Mouse (Mus musculus) ES-Bruce4 (cell line): ENCODE measurements around the gene 4930469K13Rik. TPM values are rescaled to one million over a fixed set of nuclear protein-coding genes. Genes with fewer than 3 reads are reported as not detected.

Experiments used
- H3K27ac ChIP-seq: 2 replicates; pipeline ENCODE4 v1.5.1; 2012; ENCODE audit warnings: low read length, inconsistent platforms; ENCODE audit not compliant: insufficient read depth
- H3K27me3 ChIP-seq: 2 replicates; pipeline ENCODE4 v1.6.1; 2012; ENCODE audit warnings: mild to moderate bottlenecking, low read length, inconsistent platforms; ENCODE audit not compliant: control insufficient read depth, poor library complexity, insufficient read depth, severe bottlenecking
- H3K36me3 ChIP-seq: 2 replicates; pipeline ENCODE4 v1.6.1; 2012; ENCODE audit warnings: inconsistent platforms, mild to moderate bottlenecking, low read length, moderate library complexity; ENCODE audit not compliant: control insufficient read depth, poor library complexity, insufficient read depth, severe bottlenecking
- H3K4me1 ChIP-seq: one replicate; pipeline ENCODE4 v1.8.1; 2011; ENCODE audit warnings: low read length; ENCODE audit not compliant: control insufficient read depth, insufficient read depth
- H3K4me3 ChIP-seq: 2 replicates; pipeline ENCODE4 v1.5.1; 2011; ENCODE audit warnings: low read depth, mild to moderate bottlenecking, low read length
- H3K9ac ChIP-seq: 2 replicates; pipeline ENCODE4 v1.6.1; 2012; ENCODE audit warnings: low read depth, mild to moderate bottlenecking, inconsistent platforms; ENCODE audit not compliant: poor library complexity, severe bottlenecking
- H3K9me3 ChIP-seq: replicated peaks from 2 replicates; pipeline ENCODE4 v1.6.1; 2012; ENCODE audit warnings: mild to moderate bottlenecking, low read length, inconsistent platforms; ENCODE audit not compliant: control insufficient read depth, poor library complexity, insufficient read depth, severe bottlenecking
- CTCF ChIP-seq: IDR thresholded peaks from one replicate; pipeline ENCODE4 v1.8.1; 2011; ENCODE audit warnings: low read depth, low read length
- EP300 ChIP-seq: IDR thresholded peaks from 2 replicates; pipeline ENCODE4 v1.6.1; 2011; ENCODE audit warnings: low read depth, low read length; ENCODE audit not compliant: insufficient read depth
- POLR2A ChIP-seq: IDR thresholded peaks from one replicate; pipeline ENCODE4 v1.8.1; 2011; ENCODE audit warnings: low read length; ENCODE audit not compliant: insufficient read depth
- polyA plus RNA-seq: library from polyadenylated mRNA; stranded (reverse); fragments of >200 nt; gene quantifications from 2 replicates; pipeline ENCODE4 v1.2.4, GENCODE M21; 2011; ENCODE audit warnings: low read depth; ENCODE audit not compliant: missing spikeins, insufficient read depth, insufficient read length

Gene 4930469K13Rik
- polyA plus RNA-seq, 1 experiment = not detected

DNA sequence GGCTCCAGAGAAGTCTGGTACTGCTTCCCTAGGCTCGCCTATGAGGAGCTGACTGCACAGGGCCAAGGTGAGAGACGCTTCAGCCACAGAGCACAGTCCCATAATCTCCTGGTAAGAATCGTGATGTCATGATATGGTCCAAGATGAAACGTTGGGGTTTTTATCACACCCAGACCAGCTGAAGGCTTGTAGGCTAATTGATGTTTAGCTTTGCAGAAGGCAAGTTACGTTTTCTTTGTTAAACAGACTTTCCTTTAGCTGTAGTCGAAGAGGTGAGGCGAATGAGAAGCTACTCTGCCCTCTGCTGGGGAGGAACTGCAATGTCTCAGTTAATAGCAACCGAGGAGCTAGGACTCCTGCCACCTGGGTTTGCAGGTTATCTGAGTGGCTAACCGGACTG is 89.7 kb downstream of the 4930469K13Rik start:
- Histone ChIP-seq H3K9me3 (no peaks in the 10 kb centered on the region), H3K27ac (no peak overlapping the region)
- peak; percentile 45 for TF ChIP-seq CTCF
- TF ChIP-seq POLR2A = no peak

DNA sequence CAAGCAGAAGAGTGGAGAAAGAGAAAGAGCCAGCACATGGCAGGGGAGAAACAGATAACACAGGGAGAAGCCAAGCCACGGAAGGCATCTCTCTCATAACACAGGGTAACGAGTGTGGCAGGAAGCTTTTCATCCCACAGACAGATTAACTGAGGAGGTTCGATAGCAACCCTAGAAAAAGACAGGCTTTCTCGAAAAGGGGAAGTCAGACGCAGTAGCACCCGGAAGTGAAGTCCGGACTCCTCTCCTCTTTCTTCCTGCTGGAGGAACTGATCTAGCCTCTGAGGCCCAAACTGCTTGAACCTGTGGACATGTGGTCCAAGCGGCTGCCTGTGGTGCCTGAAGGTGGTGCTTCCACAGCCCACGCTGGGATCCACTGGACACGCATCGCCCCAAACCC is 90.1 kb downstream of the 4930469K13Rik start:
- H3K27ac ChIP-seq = no peak overlapping the region
- TF ChIP-seq POLR2A = no peak
- no peak for TF ChIP-seq CTCF
- no peak for TF ChIP-seq EP300
- H3K36me3 ChIP-seq = no peaks in the 10 kb centered on the region
- H3K27me3 ChIP-seq = no peaks in the 10 kb centered on the region
- no peak overlapping the region for H3K4me3 ChIP-seq
- H3K9ac ChIP-seq = no peak overlapping the region
- H3K9me3 ChIP-seq = no peaks in the 10 kb centered on the region
- no peaks in the 10 kb centered on the region for H3K4me1 ChIP-seq

More for the DNA sequence above, 89.7 kb downstream of the 4930469K13Rik start:
- Histone ChIP-seq H3K4me3 (no peak overlapping the region), H3K4me1 (no peaks in the 10 kb centered on the region), H3K9ac (no peak overlapping the region), H3K36me3 (no peaks in the 10 kb centered on the region), H3K27me3 (no peaks in the 10 kb centered on the region)

DNA sequence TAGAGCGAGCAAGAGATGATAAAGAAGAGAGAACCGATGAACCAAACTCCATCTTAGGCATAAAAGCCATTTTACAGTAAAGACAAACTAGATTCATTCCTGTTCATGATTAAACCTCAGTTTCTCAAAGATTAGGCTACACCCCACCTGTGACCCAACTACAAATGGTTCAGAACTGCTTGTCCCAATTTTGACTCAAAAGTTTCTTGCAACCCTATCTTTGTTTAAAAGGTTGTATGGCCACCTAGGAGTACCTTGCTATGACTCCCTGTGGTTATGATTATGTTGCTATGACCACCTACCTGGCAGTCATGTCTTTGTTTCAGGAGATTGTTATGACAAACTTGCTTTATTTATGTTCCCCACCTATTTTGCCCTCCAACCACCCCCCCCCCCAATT is 90.7 kb downstream of the 4930469K13Rik start:
- H3K27ac ChIP-seq = no peak overlapping the region
- H3K4me1 ChIP-seq = no peaks in the 10 kb centered on the region
- no peaks in the 10 kb centered on the region for H3K27me3 ChIP-seq
- H3K9me3 ChIP-seq = no peaks in the 10 kb centered on the region
- no peak overlapping the region for H3K9ac ChIP-seq
- no peak overlapping the region for H3K4me3 ChIP-seq
- no peaks in the 10 kb centered on the region for H3K36me3 ChIP-seq
- TF ChIP-seq CTCF = no peak
- TF ChIP-seq POLR2A = no peak
- TF ChIP-seq EP300 = no peak

DNA sequence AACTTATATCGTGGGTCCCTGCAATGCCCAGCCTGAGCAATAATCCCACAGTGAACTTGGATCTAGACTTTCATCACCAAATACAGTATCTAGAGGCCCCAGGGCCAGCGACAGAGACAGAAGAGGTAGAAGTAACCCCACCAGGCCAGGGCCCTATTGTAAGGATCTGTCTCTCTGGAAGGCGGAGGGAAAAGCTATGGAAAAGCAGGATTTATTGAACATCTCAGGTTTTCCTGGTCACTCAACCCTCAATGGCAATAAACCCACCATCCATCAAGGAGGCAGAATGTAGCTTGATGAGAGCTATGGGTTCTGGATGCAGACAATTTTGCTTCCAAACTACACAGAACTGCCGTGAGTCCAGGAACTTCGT is 95.8 kb downstream of the 4930469K13Rik start:
- Histone ChIP-seq H3K4me3 (no peak overlapping the region), H3K9ac (no peak overlapping the region), H3K9me3 (no peaks in the 10 kb centered on the region), H3K27me3 (no peaks in the 10 kb centered on the region), H3K4me1 (no peaks in the 10 kb centered on the region), H3K36me3 (no peaks in the 10 kb centered on the region), H3K27ac (no peak overlapping the region)
- no peak for TF ChIP-seq CTCF
- TF ChIP-seq POLR2A = no peak
- TF ChIP-seq EP300 = no peak

DNA sequence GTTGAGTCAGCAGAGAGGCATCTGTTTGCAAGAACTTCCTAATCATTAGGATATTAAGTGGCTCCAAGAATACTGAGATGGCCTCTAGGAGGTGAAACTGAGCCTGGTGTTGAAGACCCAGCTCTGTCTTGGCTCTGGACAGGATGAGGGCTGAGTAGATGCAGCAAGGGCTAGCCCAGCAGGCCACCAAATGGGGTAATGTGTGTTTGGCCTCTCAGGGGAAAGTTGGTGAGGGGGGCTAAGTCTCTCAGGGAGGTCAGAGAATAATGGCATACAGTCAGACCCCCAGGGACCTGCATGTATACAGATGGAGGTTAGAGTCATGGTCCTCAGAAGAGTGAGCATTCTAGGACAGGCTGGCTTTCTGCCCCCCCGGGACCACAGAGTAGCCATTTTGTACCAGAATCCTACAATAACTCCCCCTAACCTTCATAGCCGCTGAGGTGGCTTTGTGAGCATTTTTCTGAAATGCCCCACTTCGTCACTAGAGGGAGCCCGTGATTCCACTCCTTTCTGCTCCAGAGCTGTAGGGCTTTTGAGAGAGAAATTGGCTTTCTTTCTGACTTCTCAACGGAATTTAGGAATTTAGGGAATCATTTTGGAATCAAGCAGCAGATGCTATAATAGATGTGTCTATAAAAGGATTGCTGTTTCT is 96.3 kb downstream of the 4930469K13Rik start:
- Histone ChIP-seq H3K4me1 (no peaks in the 10 kb centered on the region), H3K4me3 (no peak overlapping the region), H3K27me3 (no peaks in the 10 kb centered on the region), H3K36me3 (no peaks in the 10 kb centered on the region), H3K9me3 (no peaks in the 10 kb centered on the region), H3K9ac (no peak overlapping the region), H3K27ac (no peak overlapping the region)
- TF ChIP-seq EP300 = no peak
- TF ChIP-seq CTCF = peak; percentile 36
- TF ChIP-seq POLR2A = no peak

DNA sequence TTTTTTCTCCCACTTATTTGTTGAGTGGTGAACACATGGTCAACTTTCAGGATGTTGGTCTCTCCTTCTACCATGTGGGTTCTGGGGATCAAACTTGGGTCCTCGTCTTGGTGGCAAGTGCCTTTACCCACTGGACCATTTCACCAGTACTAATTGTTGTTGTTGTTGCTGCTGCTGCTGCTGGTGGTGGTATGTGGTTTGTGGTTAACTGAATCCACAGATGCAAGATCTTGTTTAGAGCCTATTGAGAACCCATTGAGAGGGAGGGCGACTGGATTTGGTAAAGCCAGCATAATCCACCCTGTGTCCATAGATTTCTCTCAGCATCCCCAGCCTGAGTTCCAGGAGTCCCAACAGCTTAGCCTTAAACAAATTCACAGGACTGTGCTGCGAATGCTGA is 97.9 kb downstream of the 4930469K13Rik start:
- Histone ChIP-seq H3K9ac (no peak overlapping the region), H3K4me1 (no peaks in the 10 kb centered on the region), H3K9me3 (no peaks in the 10 kb centered on the region), H3K4me3 (no peak overlapping the region), H3K36me3 (no peaks in the 10 kb centered on the region), H3K27ac (no peak overlapping the region), H3K27me3 (no peaks in the 10 kb centered on the region)
- TF ChIP-seq POLR2A (no peak), EP300 (no peak), CTCF (no peak)
